ENCODE assay signal across 12 mouse cellular contexts in the genomic region with DNA sequence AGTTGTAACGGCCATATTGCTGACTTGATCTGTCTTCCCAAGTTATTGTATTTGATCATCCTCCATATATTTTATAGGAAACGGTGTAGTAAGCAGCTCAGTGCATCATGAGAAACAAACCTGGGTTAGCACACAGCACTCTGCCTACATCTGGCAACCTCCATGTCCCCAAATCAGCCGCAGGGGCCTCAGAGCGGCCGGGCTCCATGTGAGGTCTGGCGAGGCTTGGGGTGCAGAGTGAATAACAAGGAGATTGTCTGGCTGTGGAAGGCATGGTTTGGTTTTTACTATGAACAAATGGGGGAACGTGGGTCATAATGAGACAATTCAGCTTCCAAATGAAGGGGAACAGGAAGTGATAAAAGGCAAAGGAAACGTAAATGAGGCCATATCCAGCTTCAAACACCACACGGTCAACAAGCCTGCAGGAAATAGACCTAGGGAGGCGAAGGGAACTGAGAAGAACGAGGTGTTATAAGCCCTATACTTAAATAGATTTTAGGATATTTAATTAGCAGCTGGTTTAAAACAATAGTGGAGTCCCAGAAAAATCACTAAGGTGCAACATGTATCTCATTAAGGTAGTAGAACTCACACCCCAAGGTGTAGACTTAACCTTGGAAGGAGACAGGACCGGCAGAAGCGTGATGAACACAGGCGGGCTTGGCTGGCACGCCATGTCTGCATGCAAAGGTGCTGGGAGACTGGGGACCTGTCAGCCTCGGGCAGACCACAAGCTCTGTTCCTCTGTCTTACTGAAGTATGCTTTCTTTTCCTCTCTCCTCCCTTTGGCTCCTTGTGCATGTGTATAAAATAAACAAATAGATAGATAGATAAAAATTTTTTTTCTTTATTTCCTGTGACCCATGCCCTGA. TPM values are rescaled to one million over a fixed set of nuclear protein-coding genes. Genes with fewer than 3 reads are reported as not detected.
DNase-seq lines count a peak whose midpoint lies in the region; ATAC-seq and TF ChIP-seq lines count a peak whose summit lies in the region.
"Had no signal": no experiment of that assay in that cellular context is flagged by ENCODE, and none has a peak within 500 bp of the region (broad histone marks: within the 10 kb centered on the region; RNA-seq: fewer than 3 reads in every experiment).

No protein-coding gene starts in this region.

- H3K9me3 ChIP-seq in kidney, embryonic 14.5 days (ENCODE audit: control insufficient read depth, low read length), result no peaks in the 10 kb centered on the region
- H3K9me3 ChIP-seq in embryonic facial prominence, embryonic 12.5 days, result no peaks in the 10 kb centered on the region
- no peaks in the 10 kb centered on the region for H3K9me3 ChIP-seq in intestine, embryonic 15.5 days
- no peaks in the 10 kb centered on the region for H3K9me3 ChIP-seq in midbrain, postnatal 0 days (ENCODE audit: low read length)
- H3K9me3 ChIP-seq: G1E had no signal

- intact Hi-C loops in gastrocnemius, postnatal 36 days (cut with DNase I), result no loop called here

- H3K36me3 ChIP-seq in kidney, embryonic 14.5 days (ENCODE audit: control insufficient read depth, insufficient read depth, low read length), result no peaks in the 10 kb centered on the region
- H3K36me3 ChIP-seq in embryonic facial prominence, embryonic 12.5 days, result no peaks in the 10 kb centered on the region
- H3K36me3 ChIP-seq in intestine, embryonic 15.5 days, result no peaks in the 10 kb centered on the region
- H3K36me3 ChIP-seq in midbrain, postnatal 0 days (ENCODE audit: insufficient read depth, low read length), result no peaks in the 10 kb centered on the region
- H3K36me3 ChIP-seq: G1E had no signal

- no peak for ATAC-seq in kidney, embryonic 14.5 days (ENCODE audit: low FRiP score, low TSS enrichment)
- no peak for ATAC-seq in embryonic facial prominence, embryonic 12.5 days (ENCODE audit: insufficient number of reproducible peaks, insufficient read depth, low FRiP score, low TSS enrichment)
- ATAC-seq in intestine, embryonic 15.5 days, result peak; percentile 34; the same call in 1 of the 2 replicates
- no peak for ATAC-seq in midbrain, postnatal 0 days (ENCODE audit: low FRiP score)

- H3K4me3 ChIP-seq in kidney, embryonic 14.5 days (ENCODE audit: low read length), result peak overlapping the region; percentile 40
- H3K4me3 ChIP-seq in embryonic facial prominence, embryonic 12.5 days, result peak overlapping the region; percentile 38
- peak overlapping the region; percentile 39 for H3K4me3 ChIP-seq in intestine, embryonic 15.5 days (replicated peaks)
- H3K4me3 ChIP-seq in midbrain, postnatal 0 days (ENCODE audit: low read depth, low read length), result peak overlapping the region; percentile 22; the same call in 1 of the 2 replicates

- H3K4me2 ChIP-seq in kidney, embryonic 14.5 days (replicated peaks; ENCODE audit: low read depth, low read length), result peak overlapping the region; percentile 68
- peak overlapping the region; percentile 77 for H3K4me2 ChIP-seq in embryonic facial prominence, embryonic 12.5 days (replicated peaks)
- peak overlapping the region; percentile 70 for H3K4me2 ChIP-seq in intestine, embryonic 15.5 days (replicated peaks)
- H3K4me2 ChIP-seq in midbrain, postnatal 0 days (ENCODE audit: low read depth, low read length, poor library complexity, severe bottlenecking), result peak overlapping the region; percentile 60

- H3K27ac ChIP-seq in kidney, embryonic 14.5 days (ENCODE audit: low read depth, low read length), result no peak overlapping the region
- no peak overlapping the region for H3K27ac ChIP-seq in embryonic facial prominence, embryonic 12.5 days
- H3K27ac ChIP-seq in intestine, embryonic 15.5 days, result no peak overlapping the region
- no peak overlapping the region for H3K27ac ChIP-seq in midbrain, postnatal 0 days (ENCODE audit: low read depth, low read length)

- peaks cover 6% of the 10 kb centered on the region; the same call in 1 of the 2 replicates for H3K4me1 ChIP-seq in kidney, embryonic 14.5 days (ENCODE audit: control insufficient read depth, insufficient read depth, low read length)
- 0 out of 2 replicates have a peak, but pooled peaks cover 12% of the 10 kb centered on the region for H3K4me1 ChIP-seq in embryonic facial prominence, embryonic 12.5 days
- peaks cover 6% of the 10 kb centered on the region; the same call in 1 of the 2 replicates for H3K4me1 ChIP-seq in intestine, embryonic 15.5 days (replicated peaks)
- no peaks in the 10 kb centered on the region for H3K4me1 ChIP-seq in midbrain, postnatal 0 days (ENCODE audit: insufficient read depth, low read length)

- WGBS in kidney, embryonic 14.5 days, result 18% methylated on average over 16 of the region's 16 CpGs
- 19% methylated on average over 16 of the region's 16 CpGs for WGBS in embryonic facial prominence, embryonic 12.5 days
- WGBS in intestine, embryonic 15.5 days, result 33% methylated on average over 16 of the region's 16 CpGs
- 31% methylated on average over 16 of the region's 16 CpGs for WGBS in midbrain, postnatal 0 days

- no peaks in the 10 kb centered on the region; the same call in 1 of the 2 replicates for H3K27me3 ChIP-seq in kidney, embryonic 14.5 days (ENCODE audit: control insufficient read depth, insufficient read depth, low read length)
- H3K27me3 ChIP-seq in embryonic facial prominence, embryonic 12.5 days, result peaks cover 3% of the 10 kb centered on the region; the same call in 1 of the 2 replicates
- no peaks in the 10 kb centered on the region for H3K27me3 ChIP-seq in intestine, embryonic 15.5 days (replicated peaks)
- H3K27me3 ChIP-seq in midbrain, postnatal 0 days (ENCODE audit: insufficient read depth, low read length), result no peaks in the 10 kb centered on the region

- H3K9ac ChIP-seq in kidney, embryonic 14.5 days (ENCODE audit: low read depth, low read length), result 0 out of 2 replicates have a peak overlapping the region, but pooled peaks have one; percentile 47
- no peak overlapping the region for H3K9ac ChIP-seq in embryonic facial prominence, embryonic 12.5 days
- no peak overlapping the region for H3K9ac ChIP-seq in intestine, embryonic 15.5 days
- H3K9ac ChIP-seq in midbrain, postnatal 0 days (replicated peaks; ENCODE audit: low read length, poor library complexity, severe bottlenecking), result no peak overlapping the region

- no peak for DNase-seq in kidney, adult 18-20 months
- no peak for DNase-seq in midbrain, postnatal 0 days (ENCODE audit: low spot score)
- DNase-seq in B cell, adult 2 months, result no peak
- no peak for DNase-seq in frontal cortex, adult 2 months (ENCODE audit: extremely low spot score in 1 of 2, low spot score in 1 of 2)
- DNase-seq in gastrocnemius, postnatal 36 days, result no peak
- DNase-seq: cerebellum, adult 8-10 months; lung, postnatal 10 days; thymus, postnatal 25 days had no signal

- no peak for TF ChIP-seq CTCF in midbrain, postnatal 0 days (IDR thresholded peaks at IDR 0.05)

RNA-seq across cellular contexts. Expression of a gene that starts 11.1 kb away (rescaled TPM):
- polyA plus RNA-seq in kidney, embryonic 14.5 days (2014; fragmentation: Nextera tagmentation; extraction: Ambion mirVana), result 1.2 and 2.3 TPM in 2 replicates
- 0.65 and 0.88 TPM in 2 replicates for polyA plus RNA-seq in embryonic facial prominence, embryonic 12.5 days (2016; fragmentation: Nextera tagmentation; extraction: Ambion mirVana)
- polyA plus RNA-seq in intestine, embryonic 15.5 days (2015; fragmentation: Nextera tagmentation; extraction: Ambion mirVana), result 0.40 and 0.49 TPM in 2 replicates
- 38.0 and 58.4 TPM in 2 replicates for total RNA-seq in midbrain, postnatal 0 days (2014; rRNA removed)
- polyA plus RNA-seq in midbrain, postnatal 0 days (2015; fragmentation: Nextera tagmentation; extraction: Ambion mirVana), result 0.32 and 0.45 TPM in 2 replicates
- polyA plus RNA-seq in frontal cortex, adult 2 months (2012; rRNA removed), result 0.56 and 0.80 TPM in 2 replicates
- 1 to 10 TPM; 4.8 to 4.9 TPM for total RNA-seq in gastrocnemius, postnatal 36 days (2021)

RNA-seq across cellular contexts. Expression of a gene that starts 11.6 kb away (rescaled TPM):
- polyA plus RNA-seq in kidney, embryonic 14.5 days (2014; fragmentation: Nextera tagmentation; extraction: Ambion mirVana), result 0.10 TPM in 1 of 2 replicates, not detected in the other
- 0.14 and 0.22 TPM in 2 replicates for polyA plus RNA-seq in embryonic facial prominence, embryonic 12.5 days (2016; fragmentation: Nextera tagmentation; extraction: Ambion mirVana)
- polyA plus RNA-seq in intestine, embryonic 15.5 days (2015; fragmentation: Nextera tagmentation; extraction: Ambion mirVana), result 72.4 and 75.1 TPM in 2 replicates
- 0.55 and 1.4 TPM in 2 replicates for total RNA-seq in midbrain, postnatal 0 days (2014; rRNA removed)
- polyA plus RNA-seq in midbrain, postnatal 0 days (2015; fragmentation: Nextera tagmentation; extraction: Ambion mirVana), result 0.87 and 1.1 TPM in 2 replicates
- 0.10 and 0.13 TPM in 2 replicates for polyA plus RNA-seq in frontal cortex, adult 2 months (2012; rRNA removed)
- not detected for total RNA-seq in gastrocnemius, postnatal 36 days (2021)
- total RNA-seq: G1E had no signal
- polyA plus RNA-seq: G1E had no signal

RNA-seq across cellular contexts. Expression of a gene that starts 14.9 kb away (rescaled TPM):
- polyA plus RNA-seq in kidney, embryonic 14.5 days (2014; fragmentation: Nextera tagmentation; extraction: Ambion mirVana), result 96.0 and 104 TPM in 2 replicates
- 103 and 107 TPM in 2 replicates for polyA plus RNA-seq in embryonic facial prominence, embryonic 12.5 days (2016; fragmentation: Nextera tagmentation; extraction: Ambion mirVana)
- polyA plus RNA-seq in intestine, embryonic 15.5 days (2015; fragmentation: Nextera tagmentation; extraction: Ambion mirVana), result 199 and 202 TPM in 2 replicates
- 19.0 and 25.9 TPM in 2 replicates for total RNA-seq in midbrain, postnatal 0 days (2014; rRNA removed)
- 98.8 and 114 TPM in 2 replicates for polyA plus RNA-seq in midbrain, postnatal 0 days (2015; fragmentation: Nextera tagmentation; extraction: Ambion mirVana)
- 103 and 145 TPM in 2 replicates for polyA plus RNA-seq in frontal cortex, adult 2 months (2012; rRNA removed)
- 10 to 100 TPM; 11.3 to 12.8 TPM for total RNA-seq in gastrocnemius, postnatal 36 days (2021)

RNA-seq across cellular contexts. Expression of a gene that starts 34.3 kb away (rescaled TPM):
- 1.7 and 1.9 TPM in 2 replicates for polyA plus RNA-seq in kidney, embryonic 14.5 days (2014; fragmentation: Nextera tagmentation; extraction: Ambion mirVana)
- 2.2 and 3.5 TPM in 2 replicates for polyA plus RNA-seq in embryonic facial prominence, embryonic 12.5 days (2016; fragmentation: Nextera tagmentation; extraction: Ambion mirVana)
- polyA plus RNA-seq in intestine, embryonic 15.5 days (2015; fragmentation: Nextera tagmentation; extraction: Ambion mirVana), result 0.82 and 1.3 TPM in 2 replicates
- 0.33 and 1.7 TPM in 2 replicates for total RNA-seq in midbrain, postnatal 0 days (2014; rRNA removed)
- polyA plus RNA-seq in midbrain, postnatal 0 days (2015; fragmentation: Nextera tagmentation; extraction: Ambion mirVana), result 2.0 and 2.3 TPM in 2 replicates
- 0.59 and 1.3 TPM in 2 replicates for polyA plus RNA-seq in frontal cortex, adult 2 months (2012; rRNA removed)
- total RNA-seq in gastrocnemius, postnatal 36 days (2021), result under 1 TPM; 0.07 to 0.20 TPM

RNA-seq across cellular contexts. Expression of a gene that starts 34.9 kb away (rescaled TPM):
- 91.5 and 136 TPM in 2 replicates for polyA plus RNA-seq in kidney, embryonic 14.5 days (2014; fragmentation: Nextera tagmentation; extraction: Ambion mirVana)
- 122 and 130 TPM in 2 replicates for polyA plus RNA-seq in embryonic facial prominence, embryonic 12.5 days (2016; fragmentation: Nextera tagmentation; extraction: Ambion mirVana)
- polyA plus RNA-seq in intestine, embryonic 15.5 days (2015; fragmentation: Nextera tagmentation; extraction: Ambion mirVana), result 85.1 and 92.7 TPM in 2 replicates
- 43.6 and 44.8 TPM in 2 replicates for total RNA-seq in midbrain, postnatal 0 days (2014; rRNA removed)
- 73.6 and 86.1 TPM in 2 replicates for polyA plus RNA-seq in midbrain, postnatal 0 days (2015; fragmentation: Nextera tagmentation; extraction: Ambion mirVana)
- polyA plus RNA-seq in frontal cortex, adult 2 months (2012; rRNA removed), result 60.8 and 72.5 TPM in 2 replicates
- total RNA-seq in gastrocnemius, postnatal 36 days (2021), result 10 to 100 TPM; 43.3 to 45.5 TPM

Comparison
In these comparisons a context has a peak if more than half of its experiments do, and no peak if none do; other contexts are left out.
1. RNA of a gene that starts 11.6 kb away (polyA plus RNA-seq): 72.4 to 75.1 TPM in intestine, embryonic 15.5 days; 0.87 to 1.1 TPM in midbrain, postnatal 0 days, 0.14 to 0.22 TPM in embryonic facial prominence, embryonic 12.5 days, 0.10 to 0.13 TPM in frontal cortex, adult 2 months and 0.10 TPM in kidney, embryonic 14.5 days; every median in the first group is over 10 times any median in the second.
2. Peak in every context shown above with its lines, with median percentiles within 50 percentile points of each other: H3K4me2 ChIP-seq and H3K4me3 ChIP-seq.